Mouse (Mus musculus): Measurements from ENCODE around the gene Ivns1abp. TPM values are rescaled to one million over a fixed set of nuclear protein-coding genes. Genes with fewer than 3 reads are reported as not detected.

The Ivns1abp gene
- polyA plus RNA-seq, 1 experiment = 156 TPM

DNA sequence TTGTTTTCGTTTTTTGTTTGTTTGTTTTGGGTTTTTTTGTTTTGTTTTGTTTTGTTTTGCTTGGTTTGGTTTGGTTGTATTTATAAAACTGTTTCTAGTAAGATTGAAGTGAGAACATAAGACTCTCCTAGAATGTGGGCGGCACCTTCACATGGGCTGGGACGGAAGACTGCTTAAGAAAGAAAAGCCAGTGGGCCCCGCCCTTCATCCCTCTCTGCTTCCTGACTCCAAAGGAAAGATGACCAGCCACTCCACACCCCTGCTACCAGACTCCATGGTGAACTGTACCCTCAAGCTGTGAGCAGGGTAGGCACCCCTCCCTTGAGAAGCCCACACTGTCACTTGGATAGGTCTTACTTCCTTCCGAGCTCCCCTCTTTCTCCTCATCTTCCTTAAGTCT lies 33.8 kb upstream of the Ivns1abp start:
- no peaks in the 10 kb centered on the region for H3K36me3 ChIP-seq (ENCODE audit: control insufficient read depth, insufficient read depth, low read length, poor library complexity, severe bottlenecking)
- H3K27ac ChIP-seq (ENCODE audit: insufficient read depth, low read length) = no peak overlapping the region
- TF ChIP-seq POLR2A (IDR thresholded peaks at IDR 0.05; ENCODE audit: insufficient read depth, low read length) = no peak
- TF ChIP-seq EP300 (IDR thresholded peaks at IDR 0.05; ENCODE audit: insufficient read depth, low read depth, low read length) = no peak
- TF ChIP-seq CTCF (IDR thresholded peaks at IDR 0.05; ENCODE audit: low read depth, low read length) = no peak
- H3K4me1 ChIP-seq (ENCODE audit: control insufficient read depth, insufficient read depth, low read length) = no peaks in the 10 kb centered on the region
- H3K27me3 ChIP-seq (ENCODE audit: control insufficient read depth, insufficient read depth, low read length, poor library complexity, severe bottlenecking) = no peaks in the 10 kb centered on the region
- H3K9me3 ChIP-seq (replicated peaks; ENCODE audit: control insufficient read depth, insufficient read depth, low read length, poor library complexity, severe bottlenecking) = no peaks in the 10 kb centered on the region
- no peak overlapping the region for H3K4me3 ChIP-seq (ENCODE audit: low read depth, low read length)
- H3K9ac ChIP-seq (ENCODE audit: low read depth, poor library complexity, severe bottlenecking) = no peak overlapping the region

DNA sequence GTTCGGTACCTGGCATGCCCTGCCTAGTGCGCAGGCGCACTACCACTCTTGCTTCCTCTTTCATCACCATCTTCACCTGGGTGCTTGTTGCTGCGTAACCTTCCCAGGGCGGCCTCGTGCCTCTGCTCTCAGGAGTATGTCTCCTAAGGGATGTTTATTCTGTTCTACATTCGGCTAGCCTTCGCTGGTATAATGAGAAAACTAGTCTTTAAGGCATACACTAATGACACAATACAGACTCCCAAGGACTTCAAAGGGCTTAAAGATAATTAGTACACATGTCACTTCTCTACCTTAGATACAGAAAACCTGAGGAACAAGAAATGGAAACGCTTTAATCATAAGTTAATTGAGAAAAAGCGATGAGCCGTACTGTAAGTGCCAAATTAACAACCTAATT lies 32.9 kb upstream of the Ivns1abp start:
- H3K9me3 ChIP-seq (replicated peaks; ENCODE audit: control insufficient read depth, insufficient read depth, low read length, poor library complexity, severe bottlenecking) = no peaks in the 10 kb centered on the region

DNA sequence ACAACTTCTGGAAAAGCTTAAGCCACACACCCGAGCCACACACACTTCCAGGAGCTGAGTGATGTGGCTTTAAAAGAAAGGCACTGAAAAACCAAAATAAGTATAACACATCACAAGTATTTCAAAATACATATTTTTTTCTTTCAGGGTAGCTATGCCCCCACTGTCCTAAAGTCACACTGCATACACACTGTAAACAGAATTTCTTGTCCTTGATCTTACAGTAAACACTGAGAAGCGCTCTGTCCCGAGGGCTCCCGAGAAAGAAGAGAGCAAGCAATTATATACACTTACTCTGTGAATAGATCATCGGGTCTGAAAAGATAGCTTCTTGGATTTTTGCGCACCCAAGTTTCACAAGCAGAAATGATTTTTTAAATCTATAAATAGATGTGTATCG lies 25.0 kb upstream of the Ivns1abp start:
- H3K36me3 ChIP-seq (ENCODE audit: control insufficient read depth, insufficient read depth, low read length, poor library complexity, severe bottlenecking) = no peaks in the 10 kb centered on the region

More for the DNA sequence above, 32.9 kb upstream of the Ivns1abp start:
- no peaks in the 10 kb centered on the region for H3K27me3 ChIP-seq (ENCODE audit: control insufficient read depth, insufficient read depth, low read length, poor library complexity, severe bottlenecking)
- H3K4me3 ChIP-seq (ENCODE audit: low read depth, low read length) = no peak overlapping the region
- TF ChIP-seq POLR2A (IDR thresholded peaks at IDR 0.05; ENCODE audit: insufficient read depth, low read length) = no peak
- no peak for TF ChIP-seq EP300 (IDR thresholded peaks at IDR 0.05; ENCODE audit: insufficient read depth, low read depth, low read length)
- TF ChIP-seq CTCF (IDR thresholded peaks at IDR 0.05; ENCODE audit: low read depth, low read length) = no peak
- H3K27ac ChIP-seq (ENCODE audit: insufficient read depth, low read length) = no peak overlapping the region
- H3K4me1 ChIP-seq (ENCODE audit: control insufficient read depth, insufficient read depth, low read length) = no peaks in the 10 kb centered on the region
- H3K9ac ChIP-seq (ENCODE audit: low read depth, poor library complexity, severe bottlenecking) = no peak overlapping the region
- no peaks in the 10 kb centered on the region for H3K36me3 ChIP-seq (ENCODE audit: control insufficient read depth, insufficient read depth, low read length, poor library complexity, severe bottlenecking)

DNA sequence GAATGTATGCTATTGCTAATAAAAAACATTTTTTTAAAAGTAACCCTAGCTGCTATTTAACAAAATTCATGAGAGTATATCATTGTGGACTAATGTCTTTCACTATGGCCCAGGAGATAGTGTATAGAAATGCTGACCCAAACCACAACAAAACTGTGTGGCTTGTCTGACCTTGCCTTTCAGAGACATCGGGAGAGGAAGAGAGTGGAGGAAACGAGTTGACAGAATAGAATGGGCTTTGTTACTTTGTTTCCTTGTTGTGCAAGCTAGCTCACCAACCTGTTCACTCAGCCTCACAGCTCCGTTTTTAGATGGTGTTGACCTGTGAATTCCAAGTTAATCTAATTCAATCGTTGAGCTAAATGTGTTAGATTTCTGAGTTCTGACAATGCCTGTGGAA lies 23.9 kb upstream of the Ivns1abp start:
- H3K27ac ChIP-seq (ENCODE audit: insufficient read depth, low read length) = no peak overlapping the region
- no peaks in the 10 kb centered on the region for H3K4me1 ChIP-seq (ENCODE audit: control insufficient read depth, insufficient read depth, low read length)
- H3K27me3 ChIP-seq (ENCODE audit: control insufficient read depth, insufficient read depth, low read length, poor library complexity, severe bottlenecking) = peaks cover 1% of the 10 kb centered on the region; the same call in 1 of the 2 replicates
- no peak overlapping the region for H3K4me3 ChIP-seq (ENCODE audit: low read depth, low read length)
- no peaks in the 10 kb centered on the region for H3K36me3 ChIP-seq (ENCODE audit: control insufficient read depth, insufficient read depth, low read length, poor library complexity, severe bottlenecking)
- no peak overlapping the region for H3K9ac ChIP-seq (ENCODE audit: low read depth, poor library complexity, severe bottlenecking)
- no peaks in the 10 kb centered on the region for H3K9me3 ChIP-seq (replicated peaks; ENCODE audit: control insufficient read depth, insufficient read depth, low read length, poor library complexity, severe bottlenecking)
- no peak for TF ChIP-seq POLR2A (IDR thresholded peaks at IDR 0.05; ENCODE audit: insufficient read depth, low read length)
- TF ChIP-seq EP300 (IDR thresholded peaks at IDR 0.05; ENCODE audit: insufficient read depth, low read depth, low read length) = no peak
- TF ChIP-seq CTCF (IDR thresholded peaks at IDR 0.05; ENCODE audit: low read depth, low read length) = no peak

More for the DNA sequence above, 25.0 kb upstream of the Ivns1abp start:
- no peak overlapping the region for H3K9ac ChIP-seq (ENCODE audit: low read depth, poor library complexity, severe bottlenecking)
- no peak overlapping the region for H3K4me3 ChIP-seq (ENCODE audit: low read depth, low read length)
- no peaks in the 10 kb centered on the region for H3K27me3 ChIP-seq (ENCODE audit: control insufficient read depth, insufficient read depth, low read length, poor library complexity, severe bottlenecking)
- no peaks in the 10 kb centered on the region for H3K9me3 ChIP-seq (replicated peaks; ENCODE audit: control insufficient read depth, insufficient read depth, low read length, poor library complexity, severe bottlenecking)
- H3K27ac ChIP-seq (ENCODE audit: insufficient read depth, low read length) = no peak overlapping the region
- no peak for TF ChIP-seq CTCF (IDR thresholded peaks at IDR 0.05; ENCODE audit: low read depth, low read length)
- H3K4me1 ChIP-seq (ENCODE audit: control insufficient read depth, insufficient read depth, low read length) = no peaks in the 10 kb centered on the region

DNA sequence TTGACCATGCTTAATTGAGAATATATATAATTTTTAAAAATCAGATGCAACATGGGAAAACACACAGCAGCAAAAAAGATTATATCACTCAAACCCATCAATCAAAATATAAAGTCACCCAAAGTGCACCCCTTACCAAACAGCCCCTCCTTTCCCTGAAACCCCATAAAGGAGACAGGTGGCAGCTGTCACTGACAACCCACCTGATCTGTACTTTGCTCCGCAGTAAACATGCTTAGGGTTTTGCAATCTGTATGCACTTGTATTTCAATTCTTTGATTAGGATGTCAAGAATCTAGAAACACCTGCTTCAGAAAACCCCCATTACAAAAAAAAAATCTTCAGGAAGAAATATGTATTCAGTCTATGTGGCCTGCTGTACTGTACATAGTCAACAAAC lies 18.9 kb upstream of the Ivns1abp start:
- no peak for TF ChIP-seq EP300 (IDR thresholded peaks at IDR 0.05; ENCODE audit: insufficient read depth, low read depth, low read length)
- no peak for TF ChIP-seq POLR2A (IDR thresholded peaks at IDR 0.05; ENCODE audit: insufficient read depth, low read length)
- TF ChIP-seq CTCF (IDR thresholded peaks at IDR 0.05; ENCODE audit: low read depth, low read length) = no peak
- no peak overlapping the region for H3K9ac ChIP-seq (ENCODE audit: low read depth, poor library complexity, severe bottlenecking)
- H3K27ac ChIP-seq (ENCODE audit: insufficient read depth, low read length) = no peak overlapping the region
- peaks cover 1% of the 10 kb centered on the region; the same call in 1 of the 2 replicates for H3K27me3 ChIP-seq (ENCODE audit: control insufficient read depth, insufficient read depth, low read length, poor library complexity, severe bottlenecking)
- H3K36me3 ChIP-seq (ENCODE audit: control insufficient read depth, insufficient read depth, low read length, poor library complexity, severe bottlenecking) = no peaks in the 10 kb centered on the region
- H3K4me3 ChIP-seq (ENCODE audit: low read depth, low read length) = no peak overlapping the region
- no peaks in the 10 kb centered on the region for H3K4me1 ChIP-seq (ENCODE audit: control insufficient read depth, insufficient read depth, low read length)
- no peaks in the 10 kb centered on the region for H3K9me3 ChIP-seq (replicated peaks; ENCODE audit: control insufficient read depth, insufficient read depth, low read length, poor library complexity, severe bottlenecking)

DNA sequence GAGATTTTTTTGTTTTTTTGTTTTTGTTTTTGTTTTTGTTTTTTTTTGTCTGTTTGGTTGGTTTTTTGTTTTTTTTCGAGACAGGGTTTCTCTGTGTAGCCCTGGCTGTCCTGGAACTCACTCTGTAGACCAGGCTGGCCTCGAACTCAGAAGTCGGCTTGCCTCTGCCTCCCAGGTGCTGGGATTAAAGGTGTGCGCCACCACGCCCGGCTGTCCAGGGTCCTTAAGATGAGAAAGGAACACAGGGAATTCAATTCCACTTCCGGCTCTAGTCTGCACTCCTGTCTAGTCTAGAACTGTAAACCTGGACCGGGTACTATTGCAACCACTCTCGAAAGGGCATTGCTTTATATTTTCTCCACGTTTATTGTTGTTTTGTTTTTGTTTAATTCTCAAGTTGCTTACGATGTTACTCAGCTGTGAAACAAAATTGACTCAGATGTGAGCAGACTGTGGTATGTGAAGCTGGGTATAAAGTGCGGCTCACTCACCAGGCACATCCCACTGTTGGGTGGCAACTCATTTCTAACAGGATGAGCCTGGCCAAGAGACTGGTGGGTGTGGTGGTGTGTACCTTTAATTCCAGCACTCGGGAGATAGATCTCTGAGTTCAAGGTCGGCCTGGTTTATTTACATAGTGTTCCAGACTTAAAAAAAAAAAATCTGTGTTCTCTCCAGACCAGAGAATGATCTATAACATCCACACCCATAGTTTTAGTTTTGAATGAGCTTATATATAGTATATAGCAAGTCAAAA lies 15.8 kb upstream of the Ivns1abp start:
- Histone ChIP-seq H3K27me3 (ENCODE audit: control insufficient read depth, insufficient read depth, low read length, poor library complexity, severe bottlenecking) (peaks cover 1% of the 10 kb centered on the region; the same call in 1 of the 2 replicates), H3K36me3 (ENCODE audit: control insufficient read depth, insufficient read depth, low read length, poor library complexity, severe bottlenecking) (no peaks in the 10 kb centered on the region), H3K27ac (ENCODE audit: insufficient read depth, low read length) (no peak overlapping the region), H3K4me3 (ENCODE audit: low read depth, low read length) (no peak overlapping the region), H3K9ac (ENCODE audit: low read depth, poor library complexity, severe bottlenecking) (no peak overlapping the region), H3K9me3 (replicated peaks; ENCODE audit: control insufficient read depth, insufficient read depth, low read length, poor library complexity, severe bottlenecking) (no peaks in the 10 kb centered on the region), H3K4me1 (ENCODE audit: control insufficient read depth, insufficient read depth, low read length) (no peaks in the 10 kb centered on the region)
- TF ChIP-seq CTCF (IDR thresholded peaks at IDR 0.05; ENCODE audit: low read depth, low read length) (no peak), POLR2A (IDR thresholded peaks at IDR 0.05; ENCODE audit: insufficient read depth, low read length) (no peak), EP300 (IDR thresholded peaks at IDR 0.05; ENCODE audit: insufficient read depth, low read depth, low read length) (no peak)
